Mouse (Mus musculus) T-helper 2 cell (primary cell): ENCODE results near the gene Ralgds.

Source experiments
- in situ Hi-C: fragments of 300-600 bp; cut with MboI, MseI; formaldehyde crosslinking; loops from one replicate; pipeline ENCODE4 v1.15.1; 2025; ENCODE audit warnings: high pct_unique_total_duplicates

The Ralgds gene

DNA sequence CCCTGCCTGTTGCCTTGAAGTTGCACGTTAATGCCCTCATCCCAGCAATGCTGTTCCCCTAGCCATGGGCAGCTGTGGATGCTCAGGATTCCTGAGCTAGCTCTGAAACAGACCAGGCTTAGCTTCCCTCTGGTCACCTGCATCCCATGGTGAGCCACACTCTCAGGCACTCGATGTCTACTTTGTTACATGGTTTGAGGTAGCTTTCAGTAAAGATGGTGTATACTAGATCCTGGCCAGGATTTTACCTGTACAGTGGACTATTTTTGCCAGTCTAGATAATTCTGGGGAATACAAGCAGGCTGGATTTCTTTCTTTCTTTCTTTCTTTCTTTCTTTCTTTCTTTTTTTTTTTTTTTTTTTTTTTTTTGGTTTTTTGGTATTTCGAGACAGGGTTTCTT is 7.1 kb upstream of the Ralgds start, which contains the start of gene Gm10134:
Gm10134 (plus strand) TSS at position 301 of the 400 bp plus-strand sequence.
- in situ Hi-C loops: no loop called here

DNA sequence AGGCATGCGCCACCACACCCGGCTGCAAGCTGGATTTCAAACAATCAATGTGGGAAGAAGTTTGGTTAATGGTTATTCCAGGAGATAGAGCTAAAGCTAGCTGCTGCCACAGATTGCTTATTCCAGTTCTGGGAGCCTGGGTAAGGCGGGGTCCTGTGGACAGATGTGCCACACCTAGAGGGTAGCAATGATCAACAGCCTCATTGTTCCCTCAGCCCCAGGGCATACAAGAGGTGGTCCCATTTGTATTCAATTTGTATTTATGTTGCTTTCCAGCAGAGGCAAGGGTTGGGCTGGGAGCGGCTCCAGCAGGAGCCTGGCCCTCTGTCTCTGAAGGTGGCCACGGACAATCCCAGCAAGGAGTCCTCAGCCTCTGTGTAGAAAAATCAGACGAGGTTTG is 6.6 kb upstream of the Ralgds start:
- in situ Hi-C loops: no loop called here

DNA sequence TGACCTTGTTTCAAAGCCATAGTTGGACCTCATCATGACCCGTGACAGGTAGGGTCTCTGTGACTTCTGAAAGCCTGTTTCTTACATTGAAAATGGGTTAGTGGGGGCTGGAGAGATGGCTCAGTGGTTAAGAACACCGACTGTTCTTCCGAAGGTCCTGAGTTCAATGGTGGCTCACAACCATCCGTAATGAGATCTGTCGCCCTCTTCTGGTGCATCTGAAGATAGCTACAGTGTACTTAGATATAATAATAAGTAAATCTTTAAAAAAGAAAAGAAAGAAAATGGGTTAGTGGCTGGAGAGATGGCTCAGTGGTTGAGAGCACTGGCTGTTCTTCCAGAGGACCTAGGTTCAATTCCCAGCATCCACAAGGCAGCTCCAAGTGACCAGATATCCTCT is 1.3 kb upstream of the Ralgds start:
- in situ Hi-C loops: loop anchor here (5.0 kb wide), 1 partner anchor 36 kb away; no protein-coding TSS in a partner anchor

DNA sequence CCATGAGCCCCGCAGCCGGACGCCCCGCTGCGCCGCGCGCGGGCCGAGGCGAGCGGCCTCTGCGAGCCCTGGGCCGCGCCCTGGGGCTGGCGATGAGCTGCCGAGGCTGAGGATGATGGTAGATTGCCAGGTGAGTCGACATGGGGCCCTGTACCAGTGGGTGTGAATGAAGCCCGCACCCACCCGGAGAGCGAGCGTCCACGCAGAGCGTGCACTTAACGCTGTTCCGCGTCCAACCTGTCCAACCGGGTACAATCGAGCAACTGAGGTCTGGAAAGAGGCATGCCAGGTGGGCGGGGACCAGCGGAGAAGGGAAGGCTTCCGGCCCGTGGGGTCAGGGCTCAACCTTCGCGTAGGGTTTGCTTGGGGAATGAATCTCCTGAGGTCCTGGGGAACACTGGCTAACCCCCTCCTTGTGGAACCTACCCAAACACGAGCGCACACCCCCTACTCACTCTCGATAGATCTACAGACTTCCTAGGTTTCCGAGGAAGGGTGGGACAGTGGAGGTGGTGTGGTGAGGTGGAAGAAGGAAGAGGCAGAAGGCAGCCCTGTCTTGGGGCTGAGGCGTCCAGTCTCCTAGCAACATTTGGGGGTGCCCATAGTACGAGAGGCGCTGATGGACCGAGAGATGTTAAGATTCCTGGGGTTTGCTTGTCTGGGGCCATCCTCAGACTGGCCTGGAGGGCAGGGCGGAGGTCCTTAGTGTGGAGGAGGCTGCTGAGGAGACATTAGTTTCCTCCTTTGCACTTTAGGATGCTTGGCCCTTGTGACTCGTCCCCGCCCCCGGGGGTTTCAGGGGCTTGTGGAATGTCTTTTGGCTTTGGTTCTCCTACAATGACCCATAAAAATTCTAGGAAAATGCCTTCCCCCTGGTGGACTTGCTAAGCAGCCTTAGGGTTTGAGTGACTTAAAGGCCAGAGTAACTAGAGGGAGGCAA is 776 bp downstream of the Ralgds start:
- in situ Hi-C loops: loop anchor here (5.0 kb wide), 1 partner anchor 34 kb away; no protein-coding TSS in a partner anchor

DNA sequence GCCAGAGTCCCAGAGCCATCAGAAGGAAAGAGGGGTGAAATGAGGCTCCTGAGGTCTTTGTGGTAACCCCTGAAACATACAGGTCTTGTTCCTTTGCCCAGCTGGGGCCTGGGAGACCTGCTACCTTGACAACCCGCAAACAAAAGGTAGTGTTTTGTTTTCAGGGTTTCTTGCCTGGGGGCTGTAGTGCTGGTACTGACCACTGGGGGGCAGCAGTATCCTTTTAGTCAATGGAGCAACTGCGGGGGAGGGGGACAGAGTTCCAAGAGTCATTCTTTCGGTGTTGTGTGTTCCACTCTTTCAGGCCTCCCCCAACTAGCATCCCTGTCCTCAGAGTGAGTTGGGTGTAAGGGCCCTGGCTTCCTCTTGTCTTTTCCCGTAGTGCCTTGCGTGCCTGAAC is 1.6 kb downstream of the Ralgds start:
- in situ Hi-C loops: loop anchor here (5.0 kb wide), 1 partner anchor 33 kb away; no protein-coding TSS in a partner anchor

DNA sequence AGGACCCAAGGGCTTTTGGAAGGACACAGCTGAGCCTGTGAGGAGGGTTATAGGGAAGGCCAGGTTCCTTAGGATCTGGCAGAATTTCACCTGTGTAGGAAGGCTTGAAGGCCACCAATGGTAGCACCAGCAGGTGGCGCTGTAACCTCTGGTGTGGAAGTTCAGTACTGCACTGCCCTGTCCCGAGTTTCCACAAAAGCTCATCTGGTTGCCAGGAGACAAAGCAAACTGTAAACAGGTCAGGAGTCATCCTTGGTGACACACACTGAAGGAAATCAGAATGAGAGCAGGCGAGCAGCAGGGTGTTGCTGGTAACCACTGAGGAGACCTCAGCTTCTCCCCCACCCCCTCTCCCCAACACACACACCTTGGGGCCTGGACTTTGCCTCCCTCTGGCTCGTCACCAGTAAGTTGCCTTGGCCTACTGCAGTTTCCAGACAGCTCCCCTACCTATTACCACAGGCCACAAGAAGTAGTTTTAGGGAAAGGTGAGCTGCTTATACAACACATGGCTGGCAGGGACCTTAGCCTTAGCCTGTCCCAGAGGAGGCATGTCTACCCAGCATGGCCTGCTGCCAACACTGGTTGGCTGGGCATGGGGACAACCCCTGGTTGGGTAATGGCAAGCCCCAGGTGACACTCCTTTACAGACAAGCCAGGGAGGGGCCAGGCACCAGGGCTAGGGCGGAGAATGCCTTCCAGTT is 4.4 kb downstream of the Ralgds start:
- in situ Hi-C loops: no loop called here

DNA sequence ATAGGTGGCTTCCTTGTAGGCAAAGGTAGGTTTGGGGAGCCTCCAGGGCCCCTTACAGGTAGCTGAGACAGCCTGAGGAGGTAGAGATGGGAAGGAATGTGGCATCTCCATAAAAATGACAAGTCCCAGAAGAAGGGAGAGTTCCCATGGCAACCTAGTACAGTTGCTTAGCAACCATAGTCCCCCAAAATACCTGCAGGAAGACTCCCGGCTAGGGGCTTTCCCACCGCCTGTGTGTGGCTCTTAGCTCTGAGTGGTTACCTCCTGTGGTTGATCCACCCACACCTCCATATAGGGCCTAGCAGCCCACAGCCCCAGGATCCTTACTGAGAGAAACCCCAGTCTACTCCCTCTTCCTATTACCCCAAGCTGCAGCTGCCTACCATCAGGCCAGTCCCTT is 5.3 kb downstream of the Ralgds start:
- in situ Hi-C loops: no loop called here

DNA sequence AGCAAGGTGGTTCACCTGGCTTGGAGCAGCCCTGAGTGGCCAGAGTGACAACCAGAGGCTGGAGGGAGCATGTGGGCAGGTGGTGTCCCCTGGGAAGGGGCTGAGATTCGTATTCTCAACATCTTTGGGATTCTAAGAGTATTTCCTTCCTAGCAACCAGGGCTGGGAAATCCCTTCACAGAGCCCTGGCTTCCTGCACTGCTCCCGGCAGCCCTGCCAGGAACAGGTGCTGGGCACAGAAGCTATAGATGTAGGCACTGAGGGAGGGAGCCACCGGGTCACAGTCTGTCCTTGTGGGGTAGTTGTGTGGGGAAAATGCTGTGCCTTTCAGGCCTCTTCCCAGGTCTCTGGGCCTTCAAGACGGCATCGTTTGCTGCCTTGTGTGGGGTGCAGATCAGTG is 7.7 kb downstream of the Ralgds start:
- in situ Hi-C loops: no loop called here

DNA sequence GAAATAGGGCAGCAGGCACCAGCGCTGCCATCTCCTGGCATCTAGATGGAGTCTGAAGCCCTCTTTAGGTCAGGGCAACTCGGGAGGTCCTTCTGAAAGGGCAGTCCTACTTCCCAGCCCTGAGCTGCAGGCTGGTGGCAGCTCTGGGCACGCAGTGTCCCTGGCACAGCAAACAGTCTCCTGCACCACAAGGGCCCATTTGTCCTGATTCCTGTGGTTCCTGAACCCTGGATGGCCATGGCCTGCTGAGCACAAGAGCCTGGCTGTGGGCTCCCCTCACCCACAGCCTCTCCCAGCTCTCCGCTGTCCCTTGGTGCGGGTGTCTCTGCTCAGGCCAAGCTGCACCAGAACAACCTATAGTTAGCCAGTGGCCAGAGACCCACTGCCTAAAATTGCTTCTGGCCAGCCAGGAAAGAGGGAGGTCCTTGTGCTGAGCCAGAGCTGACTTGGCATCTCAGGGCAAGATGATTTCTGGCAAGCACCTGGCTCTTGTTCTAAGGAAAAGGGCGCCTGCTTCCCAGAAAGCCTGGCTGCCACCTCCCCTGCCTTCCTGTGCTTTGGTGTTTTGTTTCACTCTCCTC is 8.7 kb downstream of the Ralgds start:
- in situ Hi-C loops: no loop called here

DNA sequence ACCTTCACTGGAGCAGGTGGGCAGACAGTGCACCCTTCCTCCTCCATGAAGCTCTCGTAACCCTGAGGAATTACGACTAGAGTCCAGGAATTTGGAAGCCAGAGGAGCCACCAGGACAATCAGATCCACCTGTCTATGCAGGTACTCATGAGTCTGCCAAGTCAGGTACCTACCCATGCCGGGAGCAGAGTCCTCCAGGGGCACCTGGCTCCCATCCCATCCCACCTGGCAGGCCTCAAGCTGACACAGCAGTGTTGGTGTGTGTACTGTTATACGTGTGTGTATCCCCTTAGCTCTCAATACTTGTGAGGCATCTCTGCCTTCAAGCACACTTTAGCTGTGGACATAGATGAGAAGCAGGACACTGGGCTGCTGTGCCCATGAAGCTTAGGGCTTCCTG is 9.2 kb downstream of the Ralgds start:
- in situ Hi-C loops: no loop called here

DNA sequence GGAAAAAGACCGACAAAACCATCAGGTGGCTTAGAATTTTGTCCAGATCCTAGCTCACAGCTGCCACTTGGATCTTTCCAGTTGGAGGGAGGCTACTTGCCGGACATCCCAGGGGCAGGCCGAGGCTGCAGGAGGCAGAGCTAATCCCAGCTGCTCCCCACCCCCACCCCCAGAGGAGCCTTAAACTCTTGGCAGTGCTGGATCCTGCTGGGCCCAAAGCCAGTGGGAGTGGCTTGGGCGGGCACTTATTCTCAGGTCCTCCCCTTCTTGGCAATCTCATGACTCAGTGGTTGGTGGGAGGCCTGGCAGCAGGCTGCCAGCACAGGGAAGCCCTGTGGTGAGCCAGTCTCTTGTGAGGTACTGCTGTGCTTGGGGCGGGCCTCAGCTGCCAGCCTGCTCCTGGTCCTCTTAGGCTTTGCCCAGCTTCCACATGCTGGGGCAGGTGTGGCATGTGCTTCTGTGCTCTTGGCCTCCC is 10.8 kb downstream of the Ralgds start:
- in situ Hi-C loops: no loop called here

DNA sequence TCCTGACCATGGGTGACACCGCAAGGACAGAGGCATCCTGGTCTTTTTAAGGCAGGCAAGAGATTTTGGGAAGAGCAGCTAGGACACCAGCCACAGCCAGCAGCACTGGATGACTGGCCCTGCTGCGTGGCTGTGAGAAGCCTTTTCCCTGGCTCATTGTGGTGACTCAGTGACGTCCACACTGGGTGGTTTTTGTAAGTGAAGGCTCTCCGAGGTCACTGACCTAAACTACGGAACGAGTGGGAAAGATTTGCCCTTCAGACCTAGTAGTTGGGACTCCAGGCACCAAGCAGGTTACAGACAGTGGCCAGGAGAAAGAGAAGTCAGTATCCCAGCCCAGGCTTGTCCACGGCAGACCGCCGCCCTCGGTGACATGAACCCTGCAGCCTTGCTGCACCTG is 11.5 kb downstream of the Ralgds start:
- in situ Hi-C loops: no loop called here

DNA sequence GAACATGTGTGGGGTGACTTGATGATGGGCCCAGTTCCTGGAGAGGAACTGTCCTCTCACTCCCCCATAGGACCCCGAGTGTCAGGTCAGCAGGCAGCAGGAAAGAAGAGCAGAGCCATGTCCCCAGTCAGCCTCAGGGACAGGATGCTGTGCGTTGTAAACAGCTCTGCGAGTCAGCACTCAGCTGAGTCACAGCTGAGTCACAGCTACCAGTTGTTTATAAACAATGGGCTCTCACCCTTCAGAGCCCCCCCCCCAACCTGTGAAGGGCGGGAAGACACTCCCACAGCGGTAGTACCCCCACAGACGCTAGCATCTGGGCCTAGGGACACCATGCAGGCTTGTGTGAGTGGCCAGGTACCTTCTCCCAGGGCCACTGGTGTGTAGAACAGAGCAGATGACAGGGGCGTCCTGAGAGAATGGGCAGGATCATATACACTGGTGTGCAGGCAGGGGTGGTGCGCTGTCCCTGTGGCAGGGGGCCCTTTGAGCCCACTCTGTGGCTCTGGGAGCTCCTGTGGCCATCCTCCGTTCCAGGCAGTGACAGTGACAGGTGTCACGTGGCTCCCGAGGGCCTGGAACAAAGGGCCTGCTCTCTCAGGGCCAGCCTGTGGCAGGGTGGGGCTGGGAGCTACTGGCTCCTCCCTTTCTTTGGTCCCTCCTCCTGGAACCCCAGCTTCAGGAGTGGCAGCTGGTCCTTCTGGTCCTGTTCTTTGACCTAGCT is 12.5 kb downstream of the Ralgds start:
- in situ Hi-C loops: no loop called here

DNA sequence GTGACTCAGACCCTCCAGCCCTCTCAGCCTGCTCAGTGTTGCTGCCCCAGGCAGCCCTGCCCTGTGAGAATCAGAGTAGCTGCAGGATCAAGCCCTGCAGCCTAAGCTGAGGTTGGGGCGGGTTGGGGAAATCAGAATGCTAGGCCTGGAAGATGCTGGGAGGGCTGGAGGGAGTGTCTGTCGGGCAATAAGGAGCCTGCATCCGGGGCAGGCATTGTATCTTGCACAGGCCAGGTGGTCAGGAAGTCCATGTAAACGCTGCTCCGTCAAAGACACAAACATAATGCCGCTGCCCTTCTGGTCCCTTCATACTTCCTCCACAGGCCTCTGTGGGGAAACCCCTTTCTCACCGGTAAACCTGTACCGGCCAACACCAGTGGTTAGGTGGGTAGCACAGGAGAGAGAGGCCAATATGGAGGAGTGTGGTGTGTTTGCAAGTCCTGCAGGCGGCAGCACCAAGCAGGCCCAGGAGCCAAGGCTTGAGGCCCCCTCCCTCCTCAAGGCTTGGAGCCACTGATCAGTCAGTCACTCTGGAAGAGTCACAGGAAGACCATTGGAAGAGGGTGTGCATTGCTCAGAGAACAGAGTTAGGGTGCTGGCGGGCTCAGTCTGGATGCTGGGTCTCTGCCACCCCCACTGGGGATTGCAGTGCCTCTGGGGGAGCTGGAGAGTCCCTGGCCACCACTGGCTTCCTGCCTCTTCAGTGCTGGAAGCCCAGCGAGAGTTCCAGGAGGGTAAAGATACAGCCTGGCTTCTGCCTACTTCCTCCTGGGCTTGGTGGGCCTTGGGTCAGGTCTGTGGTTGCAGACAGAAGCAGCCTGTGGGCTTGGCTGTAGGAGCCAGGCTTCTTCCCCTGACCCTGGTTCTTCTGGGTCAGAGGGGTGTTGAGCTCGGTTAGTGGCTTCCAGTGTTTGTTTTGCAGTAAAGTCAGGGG is 13.3 kb downstream of the Ralgds start:
- in situ Hi-C loops: no loop called here

DNA sequence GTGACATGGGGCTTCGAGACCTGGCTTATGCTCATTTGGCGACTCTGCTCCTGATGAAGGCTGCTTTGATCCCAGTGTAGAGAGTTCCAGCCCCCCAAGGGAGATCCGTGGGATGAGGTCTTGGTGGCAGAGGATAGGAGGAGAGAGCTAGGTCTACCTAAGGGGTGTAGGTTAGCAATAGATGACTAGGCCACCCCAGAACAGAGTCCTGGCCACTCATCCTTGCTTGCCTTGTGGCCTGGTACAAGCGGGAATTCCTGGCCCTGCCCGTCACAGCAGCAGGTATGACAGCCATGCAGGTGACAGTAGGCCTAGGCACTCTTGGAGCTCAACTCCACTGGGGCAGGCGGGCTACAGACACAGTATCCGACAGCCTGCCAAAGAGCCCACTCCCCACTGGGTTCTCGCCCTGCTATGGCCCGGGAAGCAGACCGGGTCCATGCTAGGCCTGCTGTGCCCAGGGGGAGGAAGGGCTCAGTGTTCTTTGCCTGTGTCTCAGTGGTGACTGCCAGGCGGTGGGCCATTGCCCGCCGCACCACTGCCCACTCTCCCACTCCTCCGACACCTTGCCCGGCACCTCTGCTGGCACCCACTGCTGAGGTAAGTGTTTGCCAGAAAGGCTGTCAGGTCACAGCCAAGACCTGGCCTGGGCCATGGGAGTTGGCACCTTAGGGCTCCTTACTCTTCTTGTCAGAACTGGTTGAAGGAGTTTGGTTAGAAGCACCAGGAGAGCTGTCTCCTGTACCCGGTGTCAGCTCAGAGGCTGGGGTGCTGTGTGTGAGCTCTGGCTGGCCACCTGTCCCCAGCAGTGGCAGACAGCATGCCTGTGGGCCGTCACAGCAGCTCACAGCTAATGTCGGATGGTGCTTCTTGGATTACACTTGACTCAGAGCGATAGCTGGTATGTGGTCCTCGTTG is 14.8 kb downstream of the Ralgds start:
- in situ Hi-C loops: no loop called here

DNA sequence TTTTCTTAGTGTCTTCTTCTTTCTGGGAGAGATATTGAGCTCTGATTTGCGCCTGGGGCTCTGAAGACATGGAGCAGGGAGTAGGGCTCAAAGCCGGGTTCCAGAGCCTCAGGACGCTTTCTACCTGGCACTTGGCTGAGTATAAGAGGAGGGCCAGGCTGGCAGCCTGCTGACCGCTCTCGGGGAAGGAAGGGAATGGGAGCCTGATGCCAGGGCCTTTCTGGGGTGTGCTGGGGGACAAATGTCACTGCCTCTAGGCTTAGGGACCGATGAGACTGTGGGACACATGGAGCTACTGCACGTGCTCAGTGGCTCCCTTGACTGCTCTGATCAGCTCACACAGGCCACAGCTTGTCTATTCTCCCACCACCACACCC is 15.4 kb downstream of the Ralgds start:
- in situ Hi-C loops: no loop called here

DNA sequence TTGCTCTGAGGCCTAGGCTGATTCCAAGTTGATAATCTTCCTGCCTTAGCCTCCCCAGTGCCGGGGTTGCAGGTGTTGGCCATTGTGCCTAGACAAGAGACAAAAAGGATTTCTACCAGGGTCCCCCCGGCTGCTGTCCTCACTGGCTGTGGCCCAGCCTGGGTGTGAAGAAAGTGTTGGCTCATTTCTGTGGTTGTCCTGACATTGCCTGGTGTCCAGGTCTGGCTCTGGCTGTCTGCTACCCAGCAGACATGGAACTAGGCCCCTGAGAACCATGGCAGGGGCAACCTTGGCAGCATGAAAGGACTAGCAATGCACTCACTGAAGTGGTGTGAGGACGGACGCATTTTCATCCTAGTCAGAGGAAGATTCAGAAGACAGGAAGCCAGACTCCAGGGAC is 16.9 kb downstream of the Ralgds start:
- in situ Hi-C loops: no loop called here

DNA sequence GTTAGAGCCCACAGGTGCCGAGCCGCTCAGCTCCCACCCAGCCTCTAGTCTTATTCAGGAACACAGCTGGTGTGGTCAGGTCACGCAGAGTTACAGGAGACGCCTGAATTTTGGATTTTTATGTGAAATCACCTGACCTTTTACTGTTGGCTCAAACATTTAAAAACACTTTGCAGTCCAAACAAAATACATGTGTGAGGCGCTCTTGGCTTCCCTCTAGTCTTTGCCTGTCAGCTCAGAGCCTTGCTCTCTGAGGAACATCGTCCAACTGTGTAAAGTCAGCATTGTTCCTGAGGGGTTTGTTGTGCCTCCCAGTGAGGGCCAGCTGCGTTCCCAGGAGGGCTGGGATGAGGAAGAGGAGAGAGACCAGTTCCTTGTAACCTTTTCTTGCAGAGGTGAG is 17.4 kb downstream of the Ralgds start:
- in situ Hi-C loops: no loop called here
